ENCODE assay signal across 8 mouse cellular contexts in genomic region chr2:163202553-163202883, GRCm38 (mm10). TPM values are rescaled to one million over a fixed set of nuclear protein-coding genes. Genes with fewer than 3 reads are reported as not detected.
DNase-seq lines count a peak whose midpoint lies in the region; ATAC-seq and TF ChIP-seq lines count a peak whose summit lies in the region.

No protein-coding gene starts in this region.

- H3K4me3 ChIP-seq in heart, embryonic 11.5 days (ENCODE audit: low read depth, low read length) = peak overlapping the region; percentile 53
- peak overlapping the region; percentile 79 for H3K4me3 ChIP-seq in E14TG2a.4 (replicated peaks; ENCODE audit: low read length)
- peak overlapping the region; percentile 73 for H3K4me3 ChIP-seq in hindbrain, embryonic 10.5 days
- peak overlapping the region; percentile 53 for H3K4me3 ChIP-seq in liver, embryonic 16.5 days (ENCODE audit: low read depth, low read length)

- H3K4me1 ChIP-seq in heart, embryonic 11.5 days (ENCODE audit: control insufficient read depth, insufficient read depth, low read length) = peaks cover 10% of the 10 kb centered on the region
- peaks cover 22% of the 10 kb centered on the region for H3K4me1 ChIP-seq in E14TG2a.4 (replicated peaks; ENCODE audit: low read depth, low read length)
- peaks cover 62% of the 10 kb centered on the region for H3K4me1 ChIP-seq in hindbrain, embryonic 10.5 days (replicated peaks)
- peaks cover 2% of the 10 kb centered on the region for H3K4me1 ChIP-seq in liver, embryonic 16.5 days (ENCODE audit: control insufficient read depth, low read depth, low read length)

- H3K9me3 ChIP-seq in heart, embryonic 11.5 days (replicated peaks; ENCODE audit: control insufficient read depth, low read length) = no peaks in the 10 kb centered on the region
- no peaks in the 10 kb centered on the region for H3K9me3 ChIP-seq in E14TG2a.4 (ENCODE audit: low read length)
- H3K9me3 ChIP-seq in hindbrain, embryonic 10.5 days = peaks cover 15% of the 10 kb centered on the region
- no peaks in the 10 kb centered on the region for H3K9me3 ChIP-seq in liver, embryonic 16.5 days (replicated peaks; ENCODE audit: control insufficient read depth, low read length)

- no peak overlapping the region for H3K27ac ChIP-seq in heart, embryonic 11.5 days (ENCODE audit: low read depth, low read length)
- peak overlapping the region; percentile 92 for H3K27ac ChIP-seq in hindbrain, embryonic 10.5 days
- no peak overlapping the region for H3K27ac ChIP-seq in liver, embryonic 16.5 days (ENCODE audit: low read length)

- peaks cover 35% of the 10 kb centered on the region for H3K27me3 ChIP-seq in heart, embryonic 11.5 days (ENCODE audit: control insufficient read depth, insufficient read depth, low read length)
- peaks cover 83% of the 10 kb centered on the region for H3K27me3 ChIP-seq in E14TG2a.4 (ENCODE audit: insufficient read depth, low read length)
- H3K27me3 ChIP-seq in hindbrain, embryonic 10.5 days (ENCODE audit: insufficient read depth, poor library complexity, severe bottlenecking) = peaks cover 86% of the 10 kb centered on the region
- H3K27me3 ChIP-seq in liver, embryonic 16.5 days (ENCODE audit: control insufficient read depth, insufficient read depth, low read depth, low read length) = peaks cover 55% of the 10 kb centered on the region

- WGBS in heart, embryonic 11.5 days (ENCODE audit: insufficient replicate concordance) = 9% methylated on average over 4 of the region's 4 CpGs
- WGBS in hindbrain, embryonic 10.5 days = 6% methylated on average over 4 of the region's 4 CpGs
- 2% methylated on average over 4 of the region's 4 CpGs for WGBS in liver, embryonic 16.5 days (ENCODE audit: insufficient replicate concordance)

- DNase-seq in heart, adult 8-10 months (ENCODE audit: low spot score) = no peak
- no peak for DNase-seq in hindbrain, embryonic 10.5 days (ENCODE audit: low spot score)
- DNase-seq in thymus, postnatal 36 days = no peak
- no peak for DNase-seq in left cerebral cortex, adult 8-10 months (ENCODE audit: low spot score in 2 of 2)
- no peak for DNase-seq in left cerebral cortex, postnatal 36 days (ENCODE audit: low spot score in 2 of 2)

- peak overlapping the region; percentile 78 for H3K4me2 ChIP-seq in heart, embryonic 11.5 days
- peak overlapping the region; percentile 70 for H3K4me2 ChIP-seq in liver, embryonic 16.5 days (ENCODE audit: low read depth, low read length)

- intact Hi-C loops in left cerebral cortex, postnatal 36 days (cut with DNase I) = loop anchor here (5.0 kb wide), 1 partner anchor 100 kb away; no protein-coding TSS in a partner anchor

- ATAC-seq in heart, embryonic 11.5 days (replicated peaks; ENCODE audit: insufficient number of reproducible peaks, low FRiP score, low TSS enrichment) = no peak
- no peak for ATAC-seq in liver, embryonic 16.5 days (ENCODE audit: low read depth)

- no peak for TF ChIP-seq CTCF in E14TG2a.4 (conservative IDR thresholded peaks at IDR 0.05; ENCODE audit: low read length)

- no peaks in the 10 kb centered on the region for H3K36me3 ChIP-seq in heart, embryonic 11.5 days (ENCODE audit: control insufficient read depth, insufficient read depth, low read length)
- H3K36me3 ChIP-seq in E14TG2a.4 (ENCODE audit: insufficient read depth, low read length) = no peaks in the 10 kb centered on the region
- peaks cover 3% of the 10 kb centered on the region; the same call in 1 of the 2 replicates for H3K36me3 ChIP-seq in hindbrain, embryonic 10.5 days
- H3K36me3 ChIP-seq in liver, embryonic 16.5 days (ENCODE audit: control insufficient read depth, insufficient read depth) = no peaks in the 10 kb centered on the region

- no peak overlapping the region for H3K9ac ChIP-seq in heart, embryonic 11.5 days (ENCODE audit: low read depth, low read length)
- H3K9ac ChIP-seq in liver, embryonic 16.5 days (ENCODE audit: low read depth, low read length) = no peak overlapping the region

RNA-seq across cellular contexts. Expression of gene Tox2, which starts 0.4 kb away (rescaled TPM):
- 1.8 and 1.9 TPM in 2 replicates for polyA plus RNA-seq in heart, embryonic 11.5 days (2014; fragmentation: Nextera tagmentation; extraction: Ambion mirVana)
- 1 to 10 TPM in 2 of 4 experiments, under 1 TPM in 2; 0.66 to 2.7 (median 1.0) TPM for total RNA-seq in heart, adult 8-10 months (2022)
- 29.6 and 29.8 TPM in 2 replicates for polyA plus RNA-seq in hindbrain, embryonic 10.5 days (2016; fragmentation: Nextera tagmentation; extraction: Ambion mirVana)
- 0.40 and 0.67 TPM in 2 replicates for polyA plus RNA-seq in liver, embryonic 16.5 days (2015; fragmentation: Nextera tagmentation; extraction: Ambion mirVana)
- 10 to 100 TPM; 28.8 to 37.3 (median 34.1) TPM for total RNA-seq in left cerebral cortex, adult 8-10 months (2022)
- 10 to 100 TPM; 28.2 to 31.0 TPM for total RNA-seq in left cerebral cortex, postnatal 36 days (2021)

Comparison
In these comparisons a context has a peak if more than half of its experiments do, and no peak if none do; other contexts are left out.
1. RNA of gene Tox2, which starts 0.4 kb away (total RNA-seq): 28.8 to 37.3 TPM in left cerebral cortex, adult 8-10 months and 28.2 to 31.0 TPM in left cerebral cortex, postnatal 36 days; 0.66 to 2.7 TPM in heart, adult 8-10 months; every median in the first group is over 4 times any median in the second.
2. Peak in every context shown above with its lines, with median percentiles within 50 percentile points of each other: H3K4me3 ChIP-seq.